Mouse (Mus musculus): ENCODE results near the gene Tex30. TPM values are rescaled to one million over a fixed set of nuclear protein-coding genes. Genes with fewer than 3 reads are reported as not detected.
A peak's percentile ranks its signal among the peaks of the same experiment; 100 is the strongest.

Tex30 gene
- polyA plus RNA-seq (2016; fragmentation: Nextera tagmentation; extraction: Ambion mirVana): 94.6 and 112 TPM in 2 replicates

GRCm38 (mm10) chr1:44102259-44102717 is at the start of gene Tex30:
Tex30 (minus strand) TSS chr1:44102441.
- Histone ChIP-seq H3K4me1 (replicated peaks) (peaks cover 18% of the 10 kb centered on the region), H3K27ac (peak within 1 kb of the TSS; percentile 95), H3K9me3 (no peaks in the 10 kb centered on the region), H3K4me3 (peak within 1 kb of the TSS; percentile 84), H3K27me3 (ENCODE audit: insufficient read depth, poor library complexity, severe bottlenecking) (no peaks in the 10 kb centered on the region), H3K36me3 (peaks cover 44% of the 10 kb centered on the region)
- under 1% methylated on average over 55 of the region's 55 CpGs for WGBS
- peak; percentile 96 for DNase-seq (ENCODE audit: low spot score)

DNA sequence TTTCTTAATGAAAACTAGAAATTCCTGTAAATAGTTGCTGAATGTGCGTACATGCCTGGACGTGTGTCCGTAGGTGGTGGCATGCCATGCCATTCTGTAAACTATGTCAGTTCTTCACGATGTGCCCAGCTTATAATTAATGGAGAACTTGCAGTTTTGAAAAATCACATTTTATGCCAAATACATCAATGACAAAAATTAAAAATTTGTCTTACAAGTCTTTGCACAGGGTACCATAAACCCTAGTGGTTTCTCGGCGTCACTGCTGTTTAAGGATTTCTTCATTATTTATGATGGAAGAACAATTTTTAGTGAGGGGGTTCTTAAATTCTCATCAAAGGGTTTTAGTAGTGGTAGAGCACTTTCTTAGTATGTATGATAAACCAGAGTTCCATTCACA is 46.5 kb upstream of the Tex30 start:
- peak overlapping the region; percentile 67 for H3K4me3 ChIP-seq
- peaks cover 17% of the 10 kb centered on the region for H3K36me3 ChIP-seq
- H3K9me3 ChIP-seq: 0 out of 2 replicates have a peak, but pooled peaks cover 2% of the 10 kb centered on the region
- peaks cover 8% of the 10 kb centered on the region; the same call in 1 of the 2 replicates for H3K4me1 ChIP-seq (replicated peaks)
- 55% methylated on average over 6 of the region's 6 CpGs for WGBS
- no peaks in the 10 kb centered on the region for H3K27me3 ChIP-seq (ENCODE audit: insufficient read depth, poor library complexity, severe bottlenecking)
- peak overlapping the region; percentile 95 for H3K27ac ChIP-seq
- DNase-seq (ENCODE audit: low spot score): no peak

DNA sequence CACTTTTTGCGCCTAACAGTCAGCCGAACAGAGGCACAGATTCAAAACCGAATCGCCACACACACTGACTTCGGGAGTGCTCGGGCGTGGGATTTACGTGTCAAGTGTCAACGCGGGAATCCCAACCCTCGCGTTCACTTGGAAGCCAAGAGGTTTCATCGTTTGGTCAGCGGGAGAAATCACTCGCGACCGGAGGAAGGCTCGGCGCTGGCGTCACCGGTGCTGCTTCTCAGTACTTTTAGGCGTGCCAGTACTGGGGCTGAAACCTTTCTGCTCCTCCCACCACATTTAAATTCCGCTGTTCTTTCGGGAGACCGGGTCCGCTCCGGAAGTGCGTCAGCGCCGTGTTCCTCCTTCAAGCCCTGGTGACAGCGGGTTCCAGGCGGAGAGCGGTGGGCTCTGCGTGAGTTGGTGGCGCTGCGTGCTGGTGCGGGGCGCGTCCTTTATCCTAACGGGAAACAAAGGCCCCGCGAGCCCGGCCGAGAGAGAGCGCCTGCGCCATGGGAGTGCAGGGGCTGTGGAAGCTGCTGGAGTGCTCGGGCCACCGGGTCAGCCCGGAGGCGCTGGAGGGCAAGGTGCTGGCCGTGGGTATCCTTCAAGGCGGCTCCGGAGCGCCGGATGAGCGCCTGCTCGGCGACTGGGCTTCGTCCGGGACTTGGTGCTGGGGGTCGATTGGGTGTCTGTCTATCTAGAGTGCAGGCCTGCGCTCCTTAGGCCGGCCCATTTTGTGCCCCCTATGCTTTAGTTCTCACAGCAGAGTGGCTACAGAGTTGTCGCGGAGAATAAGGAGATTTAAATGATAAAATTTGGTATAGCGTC is 45.5 kb upstream of the Tex30 start, which contains the start of gene Ercc5:
TSS of gene Ercc5 (plus strand) at position 182 of the 819 bp plus-strand sequence.
- Histone ChIP-seq H3K4me3 (peak within 1 kb of the TSS; percentile 67), H3K9me3 (0 out of 2 replicates have a peak, but pooled peaks cover under 1% of the 10 kb centered on the region), H3K4me1 (replicated peaks) (peaks cover 8% of the 10 kb centered on the region; the same call in 1 of the 2 replicates), H3K27ac (peak within 1 kb of the TSS; percentile 95), H3K27me3 (ENCODE audit: insufficient read depth, poor library complexity, severe bottlenecking) (no peaks in the 10 kb centered on the region), H3K36me3 (peaks cover 24% of the 10 kb centered on the region)
- DNase-seq (ENCODE audit: low spot score): peak; percentile 94
- under 1% methylated on average over 66 of the region's 66 CpGs for WGBS

GRCm38 (mm10) chr1:44142747-44143146 is 40.5 kb upstream of the Tex30 start:
- Histone ChIP-seq H3K4me3 (no peak overlapping the region), H3K36me3 (peaks cover 58% of the 10 kb centered on the region), H3K27me3 (ENCODE audit: insufficient read depth, poor library complexity, severe bottlenecking) (no peaks in the 10 kb centered on the region), H3K4me1 (replicated peaks) (0 out of 2 replicates have a peak, but pooled peaks cover 3% of the 10 kb centered on the region), H3K27ac (no peak overlapping the region), H3K9me3 (no peaks in the 10 kb centered on the region)
- 86% methylated on average over 5 of the region's 5 CpGs for WGBS
- DNase-seq (ENCODE audit: low spot score): no peak

GRCm38 (mm10) chr1:44140232-44140631 is 38.0 kb upstream of the Tex30 start:
- Histone ChIP-seq H3K36me3 (peaks cover 70% of the 10 kb centered on the region), H3K4me3 (no peak overlapping the region), H3K9me3 (no peaks in the 10 kb centered on the region), H3K27me3 (ENCODE audit: insufficient read depth, poor library complexity, severe bottlenecking) (no peaks in the 10 kb centered on the region), H3K4me1 (replicated peaks) (no peaks in the 10 kb centered on the region), H3K27ac (no peak overlapping the region)
- DNase-seq (ENCODE audit: low spot score): no peak
- 91% methylated on average over 4 of the region's 4 CpGs for WGBS

DNA sequence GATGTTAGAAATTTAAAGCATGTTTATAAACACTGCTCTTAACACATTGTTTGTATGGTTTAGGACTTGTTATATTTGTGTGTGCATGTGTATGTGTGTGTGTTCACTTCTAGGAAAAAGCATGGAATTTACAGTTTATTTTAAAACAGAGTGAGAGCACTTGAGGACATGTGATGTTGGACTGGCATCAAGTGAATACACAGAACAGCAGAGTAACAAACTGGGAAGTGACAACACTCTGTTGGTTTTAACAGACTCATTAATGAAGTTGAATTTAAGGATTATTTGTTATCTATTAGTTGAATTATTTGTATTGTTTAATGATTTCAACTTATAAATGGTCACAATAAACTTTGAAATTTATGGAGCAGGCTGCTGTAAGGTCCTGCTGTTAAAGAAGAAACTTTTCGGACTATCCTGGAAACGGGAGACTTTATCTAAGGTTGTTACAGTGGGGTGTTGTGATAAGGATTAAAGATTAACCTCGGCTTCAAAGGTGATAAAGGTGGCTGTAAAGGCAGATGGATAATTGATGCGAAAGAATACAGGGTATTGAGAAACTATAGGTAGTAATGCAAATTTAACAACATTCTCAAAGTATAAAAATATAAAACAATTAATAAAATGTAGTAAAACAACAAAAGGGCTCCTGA is 27.8 kb upstream of the Tex30 start:
- H3K27me3 ChIP-seq (ENCODE audit: insufficient read depth, poor library complexity, severe bottlenecking): no peaks in the 10 kb centered on the region
- H3K27ac ChIP-seq: no peak overlapping the region
- no peak overlapping the region for H3K4me3 ChIP-seq
- DNase-seq (ENCODE audit: low spot score): no peak
- 88% methylated on average over 4 of the region's 4 CpGs for WGBS
- peaks cover 54% of the 10 kb centered on the region for H3K36me3 ChIP-seq
- H3K9me3 ChIP-seq: no peaks in the 10 kb centered on the region
- no peaks in the 10 kb centered on the region for H3K4me1 ChIP-seq (replicated peaks)

DNA sequence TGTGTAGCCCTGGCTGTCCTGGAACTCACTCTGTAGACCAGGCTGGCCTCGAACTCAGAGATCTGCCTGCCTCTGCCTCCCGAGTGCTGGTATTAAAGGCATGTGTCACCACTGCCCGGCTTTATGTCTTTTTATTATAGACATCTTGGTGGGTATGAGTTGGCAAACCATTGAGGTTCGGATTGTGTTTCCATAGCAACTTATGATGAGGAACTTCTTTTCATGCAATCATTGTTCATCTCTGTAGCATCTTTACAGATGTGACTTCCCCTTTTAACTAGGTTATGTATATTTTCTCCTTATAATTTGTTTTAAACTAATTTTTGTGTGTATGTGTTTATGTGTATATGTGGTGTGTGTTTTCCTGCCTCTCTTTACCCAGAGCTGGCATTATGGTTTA is 23.3 kb upstream of the Tex30 start:
- no peaks in the 10 kb centered on the region for H3K9me3 ChIP-seq
- peaks cover under 1% of the 10 kb centered on the region for H3K4me1 ChIP-seq (replicated peaks)
- 95% methylated on average over 4 of the region's 4 CpGs for WGBS
- no peak for DNase-seq (ENCODE audit: low spot score)
- H3K4me3 ChIP-seq: no peak overlapping the region
- H3K27me3 ChIP-seq (ENCODE audit: insufficient read depth, poor library complexity, severe bottlenecking): no peaks in the 10 kb centered on the region
- no peak overlapping the region for H3K27ac ChIP-seq
- peaks cover 56% of the 10 kb centered on the region for H3K36me3 ChIP-seq

- H3K4me3 ChIP-seq: no peak overlapping the region
- H3K36me3 ChIP-seq: peaks cover 37% of the 10 kb centered on the region
- DNase-seq (ENCODE audit: low spot score): no peak
- no peak overlapping the region for H3K27ac ChIP-seq
- H3K9me3 ChIP-seq: no peaks in the 10 kb centered on the region
- 90% methylated on average over 3 of the region's 3 CpGs for WGBS
- H3K4me1 ChIP-seq (replicated peaks): peaks cover 16% of the 10 kb centered on the region
- H3K27me3 ChIP-seq (ENCODE audit: insufficient read depth, poor library complexity, severe bottlenecking): no peaks in the 10 kb centered on the region
Measured at GRCm38 (mm10) chr1:44122256-44122655, 20.0 kb upstream of the Tex30 start.

DNA sequence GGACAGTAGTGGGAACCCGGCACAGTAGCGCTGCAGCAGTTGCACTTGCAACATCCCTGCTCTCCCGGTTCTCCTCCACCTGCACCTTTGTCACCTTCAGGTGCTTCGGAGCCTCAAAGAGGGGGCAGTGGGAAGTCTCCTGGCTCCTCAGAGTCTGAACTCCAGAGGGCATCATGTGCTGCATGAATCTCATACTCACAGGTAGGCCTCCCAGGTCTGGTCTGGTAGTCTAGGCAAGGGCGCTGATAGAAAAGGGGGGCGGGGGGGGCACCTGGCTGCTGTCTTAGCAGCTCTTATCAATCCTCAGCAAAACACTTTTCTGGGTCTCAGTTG is 17.8 kb upstream of the Tex30 start:
- DNase-seq (ENCODE audit: low spot score): no peak
- H3K4me1 ChIP-seq (replicated peaks): peaks cover 18% of the 10 kb centered on the region
- peak overlapping the region; percentile 94 for H3K27ac ChIP-seq
- H3K27me3 ChIP-seq (ENCODE audit: insufficient read depth, poor library complexity, severe bottlenecking): no peaks in the 10 kb centered on the region
- WGBS: 4% methylated on average over 6 of the region's 6 CpGs
- H3K36me3 ChIP-seq: peaks cover 40% of the 10 kb centered on the region
- no peaks in the 10 kb centered on the region for H3K9me3 ChIP-seq
- H3K4me3 ChIP-seq: peak overlapping the region; percentile 84

DNA sequence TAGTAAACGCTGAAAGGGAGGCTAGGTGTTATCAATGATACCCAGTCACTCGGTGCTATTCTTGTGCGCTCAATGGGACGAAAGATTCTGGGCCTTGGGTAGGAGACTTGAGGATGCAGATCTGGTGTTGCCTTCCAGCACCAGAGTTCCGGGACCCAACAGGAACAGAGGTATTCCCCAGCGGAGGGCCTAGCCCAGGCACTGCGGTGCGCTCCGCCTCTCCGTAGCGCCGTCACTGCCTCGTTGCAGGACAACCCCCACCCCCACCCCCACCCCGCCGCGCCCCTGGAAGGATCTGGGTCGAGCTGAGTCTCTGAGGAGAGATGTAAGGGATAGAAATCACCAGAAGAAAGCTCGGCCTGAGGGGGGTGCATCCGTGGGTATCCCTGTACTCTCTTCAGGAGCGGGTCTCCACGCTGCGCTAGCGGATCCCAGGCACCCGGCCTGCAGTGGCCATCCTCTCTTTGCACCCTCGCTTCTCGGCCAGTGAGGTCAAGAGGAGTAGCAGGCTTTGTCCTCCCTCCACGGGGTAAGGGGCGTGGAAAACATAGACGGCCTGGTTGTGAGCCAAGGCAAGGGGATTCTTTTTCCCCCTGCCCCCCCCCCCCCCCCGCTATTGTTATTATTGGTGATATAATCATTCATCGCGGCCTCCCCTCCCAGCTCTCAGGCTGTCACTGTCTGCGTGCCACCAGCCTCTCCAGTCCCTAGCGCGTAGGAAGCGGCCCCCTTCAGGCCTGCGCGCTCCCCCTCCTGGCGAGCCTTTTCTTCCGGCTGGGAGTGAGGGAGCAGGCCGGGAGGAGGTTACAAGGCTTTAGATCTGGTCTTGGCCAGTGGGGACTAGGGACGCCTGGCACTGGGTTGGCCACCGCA is 17.2 kb upstream of the Tex30 start:
- WGBS: 0% methylated on average over 43 of the region's 43 CpGs
- Histone ChIP-seq H3K27me3 (ENCODE audit: insufficient read depth, poor library complexity, severe bottlenecking) (no peaks in the 10 kb centered on the region), H3K27ac (peak overlapping the region; percentile 94), H3K9me3 (no peaks in the 10 kb centered on the region), H3K4me3 (peak overlapping the region; percentile 84), H3K36me3 (peaks cover 40% of the 10 kb centered on the region), H3K4me1 (replicated peaks) (peaks cover 18% of the 10 kb centered on the region)
- DNase-seq (ENCODE audit: low spot score): peak; percentile 88

GRCm38 (mm10) chr1:44118239-44119054 is 16.2 kb upstream of the Tex30 start, which contains the start of the genes Kdelc1 and Bivm:
Kdelc1 (minus strand) TSS chr1:44118808.
Bivm (plus strand) TSS chr1:44118957.
- peak; percentile 90 for DNase-seq (ENCODE audit: low spot score)
- Histone ChIP-seq H3K4me3 (peak within 1 kb of the TSS; percentile 84), H3K27ac (peak within 1 kb of the TSS; percentile 94), H3K36me3 (peaks cover 41% of the 10 kb centered on the region), H3K4me1 (replicated peaks) (peaks cover 18% of the 10 kb centered on the region), H3K27me3 (ENCODE audit: insufficient read depth, poor library complexity, severe bottlenecking) (no peaks in the 10 kb centered on the region), H3K9me3 (no peaks in the 10 kb centered on the region)
- under 1% methylated on average over 39 of the region's 39 CpGs for WGBS

- Histone ChIP-seq H3K4me1 (replicated peaks) (peaks cover 18% of the 10 kb centered on the region), H3K9me3 (no peaks in the 10 kb centered on the region), H3K36me3 (peaks cover 45% of the 10 kb centered on the region), H3K27ac (no peak overlapping the region), H3K27me3 (ENCODE audit: insufficient read depth, poor library complexity, severe bottlenecking) (no peaks in the 10 kb centered on the region), H3K4me3 (peak overlapping the region; percentile 84)
- DNase-seq (ENCODE audit: low spot score): no peak
Measured at GRCm38 (mm10) chr1:44117571-44117970, 15.3 kb upstream of the Tex30 start.

All from hindbrain, embryonic 10.5 days (tissue).